In the genomic region with DNA sequence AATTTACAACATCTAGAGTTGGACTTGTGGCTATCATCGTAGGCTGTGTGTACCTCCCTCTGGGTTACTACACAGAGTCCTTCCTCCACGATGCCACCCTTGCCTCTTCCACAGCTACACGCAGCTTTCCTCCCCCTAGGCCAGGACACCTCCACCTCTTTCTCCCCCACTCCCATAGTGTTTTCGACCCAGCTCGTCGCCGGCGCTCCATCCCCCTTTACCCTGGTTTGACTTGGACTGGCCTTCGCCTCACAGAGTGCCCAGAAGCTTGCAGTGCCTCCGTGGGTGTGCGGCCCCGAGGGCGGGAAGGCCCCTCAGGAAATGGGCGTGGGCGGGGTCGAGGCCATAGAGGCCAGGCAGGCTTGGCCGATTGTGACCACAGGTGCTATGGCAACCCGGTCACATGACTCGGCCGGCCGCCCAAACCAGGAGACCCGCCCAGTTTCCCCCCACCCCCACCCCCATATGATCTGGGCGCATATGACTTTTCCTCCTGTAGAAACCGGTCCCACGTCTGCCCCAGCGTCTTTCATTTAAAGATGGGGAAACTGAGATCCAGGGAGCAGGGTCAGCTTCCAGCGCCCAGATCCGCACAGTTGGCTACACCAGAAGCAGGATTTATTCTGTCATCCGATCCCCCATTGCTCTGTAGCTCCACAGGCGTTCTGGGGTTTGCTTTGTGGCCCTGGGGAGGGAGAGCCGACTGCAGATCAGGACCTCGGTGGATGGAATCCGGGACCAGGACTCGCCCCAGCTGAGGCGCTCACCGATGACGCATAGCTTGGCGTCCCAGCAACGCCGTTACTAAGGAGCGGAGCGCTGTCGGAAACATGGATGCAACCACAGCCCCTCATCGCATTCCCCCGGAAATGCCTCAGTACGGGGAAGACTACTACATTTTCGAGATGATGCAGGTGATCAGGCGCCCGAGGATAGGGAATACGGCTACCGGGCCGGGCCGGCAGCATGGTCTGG, we compare ENCODE assay signal across 7 mouse cellular contexts. TPM values are rescaled to one million over a fixed set of nuclear protein-coding genes. Genes with fewer than 3 reads are reported as not detected.
A peak's percentile ranks its signal among the peaks of the same experiment; 100 is the strongest.
DNase-seq lines count a peak whose midpoint lies in the region; ATAC-seq lines count a peak whose summit lies in the region.

A gene (minus strand): TSS at position 367 of the 975 bp plus-strand sequence.
A gene (plus strand): TSS at position 804 of the 975 bp plus-strand sequence.

- 0 out of 2 replicates have a peak, but pooled peaks cover 5% of the 10 kb centered on the region for H3K4me1 ChIP-seq in limb, embryonic 11.5 days (ENCODE audit: control insufficient read depth, insufficient read depth, low read length)
- peaks cover 13% of the 10 kb centered on the region for H3K4me1 ChIP-seq in midbrain, embryonic 14.5 days (ENCODE audit: control insufficient read depth, insufficient read depth, low read length)

- H3K9ac ChIP-seq in limb, embryonic 11.5 days (ENCODE audit: low read length), result peak within 1 kb of the TSS; percentile 52
- H3K9ac ChIP-seq in midbrain, embryonic 14.5 days (replicated peaks; ENCODE audit: low read length), result peak within 1 kb of the TSS; percentile 62

- no peaks in the 10 kb centered on the region for H3K36me3 ChIP-seq in limb, embryonic 11.5 days (ENCODE audit: control insufficient read depth, insufficient read depth, low read length)
- no peaks in the 10 kb centered on the region for H3K36me3 ChIP-seq in midbrain, embryonic 14.5 days (ENCODE audit: control insufficient read depth, insufficient read depth, low read length)

- DNase-seq in adrenal gland, postnatal 10 days, result peak; percentile 91
- DNase-seq in embryo, embryonic 11.5 days (ENCODE audit: low read depth, low spot score), result peak; percentile 64
- peak; percentile 98 for DNase-seq in heart, adult 11 months
- peak; percentile 68 for DNase-seq in kidney, adult 18-20 months
- peak; percentile 92 for DNase-seq in limb, embryonic 11.5 days (ENCODE audit: low spot score)
- peak; percentile 93 for DNase-seq in midbrain, embryonic 14.5 days
- DNase-seq in spleen, adult 12 weeks (ENCODE audit: low spot score), result peak; percentile 12

- H3K27ac ChIP-seq in limb, embryonic 11.5 days (replicated peaks; ENCODE audit: low read depth, low read length), result peak within 1 kb of the TSS; percentile 53; the same call in 1 of the 2 replicates
- peak within 1 kb of the TSS; percentile 41; the same call in 1 of the 2 replicates for H3K27ac ChIP-seq in midbrain, embryonic 14.5 days (replicated peaks; ENCODE audit: low read depth, low read length)

- H3K4me3 ChIP-seq in limb, embryonic 11.5 days (ENCODE audit: low read depth, low read length), result peak within 1 kb of the TSS; percentile 46
- H3K4me3 ChIP-seq in midbrain, embryonic 14.5 days (replicated peaks; ENCODE audit: low read depth, low read length), result peak within 1 kb of the TSS; percentile 60

- no peaks in the 10 kb centered on the region for H3K27me3 ChIP-seq in limb, embryonic 11.5 days (ENCODE audit: control insufficient read depth, insufficient read depth, low read length)
- H3K27me3 ChIP-seq in midbrain, embryonic 14.5 days (ENCODE audit: control insufficient read depth, insufficient read depth, low read length), result no peaks in the 10 kb centered on the region

- H3K4me2 ChIP-seq in limb, embryonic 11.5 days (ENCODE audit: low read depth, severe bottlenecking), result peak within 1 kb of the TSS; percentile 57
- peak within 1 kb of the TSS; percentile 90 for H3K4me2 ChIP-seq in midbrain, embryonic 14.5 days (ENCODE audit: low read length)

- ATAC-seq in limb, embryonic 11.5 days (ENCODE audit: insufficient number of reproducible peaks, low FRiP score, low TSS enrichment, low read depth), result peak; percentile 84
- peak; percentile 80 for ATAC-seq in midbrain, embryonic 14.5 days (ENCODE audit: low FRiP score, low TSS enrichment)

- H3K9me3 ChIP-seq in limb, embryonic 11.5 days (ENCODE audit: control insufficient read depth, low read length), result no peaks in the 10 kb centered on the region
- no peaks in the 10 kb centered on the region for H3K9me3 ChIP-seq in midbrain, embryonic 14.5 days (ENCODE audit: control insufficient read depth, low read length)

- WGBS in limb, embryonic 11.5 days, result 1% methylated on average over 53 of the region's 53 CpGs
- under 1% methylated on average over 53 of the region's 53 CpGs for WGBS in midbrain, embryonic 14.5 days

RNA-seq across cellular contexts. Expression of the first gene that starts in this region (rescaled TPM):
- total RNA-seq in adrenal gland, postnatal 10 days (2021), result 1 to 10 TPM; 1.4 to 2.1 TPM
- 1.7 and 2.0 TPM in 2 replicates for polyA plus RNA-seq in limb, embryonic 11.5 days (2014; fragmentation: Nextera tagmentation; extraction: Ambion mirVana)
- polyA plus RNA-seq in midbrain, embryonic 14.5 days (2014; fragmentation: Nextera tagmentation; extraction: Ambion mirVana), result 1.1 and 1.6 TPM in 2 replicates

RNA-seq across cellular contexts. Expression of the second gene that starts in this region (rescaled TPM):
- under 1 TPM; 0.18 to 0.33 TPM for total RNA-seq in adrenal gland, postnatal 10 days (2021)
- polyA plus RNA-seq in limb, embryonic 11.5 days (2014; fragmentation: Nextera tagmentation; extraction: Ambion mirVana), result 0.52 and 0.91 TPM in 2 replicates
- polyA plus RNA-seq in midbrain, embryonic 14.5 days (2014; fragmentation: Nextera tagmentation; extraction: Ambion mirVana), result 3.0 and 4.3 TPM in 2 replicates

Comparison
In these comparisons a context has a peak if more than half of its experiments do, and no peak if none do; other contexts are left out.
1. Peak in every context shown above with its lines: DNase-seq, ATAC-seq, H3K4me3 ChIP-seq and H3K27ac ChIP-seq.
2. DNase-seq: peak in every context shown above with its lines; median percentile 98 in heart, adult 11 months; 93 in midbrain, embryonic 14.5 days; 92 in limb, embryonic 11.5 days; 91 in adrenal gland, postnatal 10 days; 68 in kidney, adult 18-20 months; 64 in embryo, embryonic 11.5 days; 12 in spleen, adult 12 weeks.